Mouse (Mus musculus): ENCODE data around the gene Cnn3. TPM values are rescaled to one million over a fixed set of nuclear protein-coding genes. Genes with fewer than 3 reads are reported as not detected.
A peak's percentile ranks its signal among the peaks of the same experiment; 100 is the strongest.

Cnn3 gene
- polyA plus RNA-seq, 1 experiment from 2014 or later = 944 TPM

DNA sequence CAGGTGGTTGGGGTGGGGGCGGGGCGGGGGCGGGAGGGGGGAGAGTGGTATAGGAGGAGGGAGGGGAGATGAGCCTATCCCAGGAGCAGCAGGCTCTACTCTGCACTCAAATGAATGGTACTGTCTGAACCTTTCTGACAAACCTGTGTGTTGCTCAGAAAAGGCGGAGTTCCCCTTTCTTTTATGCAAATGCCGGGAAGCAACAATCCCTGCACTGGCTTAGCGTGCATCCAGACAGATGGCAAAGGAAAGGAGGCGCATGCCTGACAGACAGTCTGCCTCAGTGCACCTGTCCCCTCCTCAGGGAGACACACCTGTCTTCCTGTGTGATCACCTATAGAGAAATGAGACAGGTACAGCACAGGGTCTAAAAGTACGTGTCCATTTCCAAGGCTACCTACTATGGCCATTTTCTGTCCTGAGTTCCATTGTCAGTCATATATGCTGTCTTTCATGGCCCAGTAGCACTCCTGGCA is 54.7 kb downstream of the Cnn3 start:
- H3K27me3 ChIP-seq = peaks cover 4% of the 10 kb centered on the region; the same call in 1 of the 2 replicates
- H3K27ac ChIP-seq = peak overlapping the region; percentile 39; the same call in 1 of the 2 replicates
- no peak overlapping the region for H3K9ac ChIP-seq
- no peak overlapping the region for H3K4me2 ChIP-seq (replicated peaks)
- 0 out of 2 replicates have a peak, but pooled peaks have one; percentile 16 for ATAC-seq (ENCODE audit: low FRiP score, low read depth)
- H3K4me3 ChIP-seq = no peak overlapping the region
- peaks cover 30% of the 10 kb centered on the region for H3K4me1 ChIP-seq
- no peaks in the 10 kb centered on the region for H3K9me3 ChIP-seq
- H3K36me3 ChIP-seq = no peaks in the 10 kb centered on the region
- 68% methylated on average over 8 of the region's 8 CpGs for WGBS

DNA sequence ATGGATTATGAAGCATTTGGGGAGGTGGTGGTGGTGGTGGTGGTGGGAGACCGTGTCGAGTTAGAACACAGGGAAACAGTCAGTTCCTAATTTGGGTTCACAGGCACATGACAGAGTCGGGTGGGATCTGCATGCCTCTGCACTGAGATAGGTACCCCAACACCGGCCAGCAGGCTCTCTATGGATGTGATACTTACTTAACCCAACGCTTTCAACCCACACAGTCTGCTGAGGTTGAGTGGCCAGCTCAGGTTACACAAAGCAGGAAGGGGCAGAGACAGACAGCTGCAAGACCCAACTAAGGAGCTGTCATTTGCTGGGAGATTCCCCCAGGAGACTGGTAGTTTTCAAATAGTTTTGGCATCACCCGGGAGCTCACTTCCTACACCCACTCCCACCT is 55.3 kb downstream of the Cnn3 start:
- peaks cover 30% of the 10 kb centered on the region for H3K4me1 ChIP-seq
- H3K36me3 ChIP-seq = no peaks in the 10 kb centered on the region
- ATAC-seq (ENCODE audit: low FRiP score, low read depth) = peak; percentile 61; the same call in 1 of the 2 replicates
- 28% methylated on average over 6 of the region's 6 CpGs for WGBS
- H3K9ac ChIP-seq = no peak overlapping the region
- H3K9me3 ChIP-seq = no peaks in the 10 kb centered on the region
- H3K4me2 ChIP-seq (replicated peaks) = no peak overlapping the region
- H3K27ac ChIP-seq = peak overlapping the region; percentile 39; the same call in 1 of the 2 replicates
- no peak overlapping the region for H3K4me3 ChIP-seq
- peaks cover 4% of the 10 kb centered on the region; the same call in 1 of the 2 replicates for H3K27me3 ChIP-seq

DNA sequence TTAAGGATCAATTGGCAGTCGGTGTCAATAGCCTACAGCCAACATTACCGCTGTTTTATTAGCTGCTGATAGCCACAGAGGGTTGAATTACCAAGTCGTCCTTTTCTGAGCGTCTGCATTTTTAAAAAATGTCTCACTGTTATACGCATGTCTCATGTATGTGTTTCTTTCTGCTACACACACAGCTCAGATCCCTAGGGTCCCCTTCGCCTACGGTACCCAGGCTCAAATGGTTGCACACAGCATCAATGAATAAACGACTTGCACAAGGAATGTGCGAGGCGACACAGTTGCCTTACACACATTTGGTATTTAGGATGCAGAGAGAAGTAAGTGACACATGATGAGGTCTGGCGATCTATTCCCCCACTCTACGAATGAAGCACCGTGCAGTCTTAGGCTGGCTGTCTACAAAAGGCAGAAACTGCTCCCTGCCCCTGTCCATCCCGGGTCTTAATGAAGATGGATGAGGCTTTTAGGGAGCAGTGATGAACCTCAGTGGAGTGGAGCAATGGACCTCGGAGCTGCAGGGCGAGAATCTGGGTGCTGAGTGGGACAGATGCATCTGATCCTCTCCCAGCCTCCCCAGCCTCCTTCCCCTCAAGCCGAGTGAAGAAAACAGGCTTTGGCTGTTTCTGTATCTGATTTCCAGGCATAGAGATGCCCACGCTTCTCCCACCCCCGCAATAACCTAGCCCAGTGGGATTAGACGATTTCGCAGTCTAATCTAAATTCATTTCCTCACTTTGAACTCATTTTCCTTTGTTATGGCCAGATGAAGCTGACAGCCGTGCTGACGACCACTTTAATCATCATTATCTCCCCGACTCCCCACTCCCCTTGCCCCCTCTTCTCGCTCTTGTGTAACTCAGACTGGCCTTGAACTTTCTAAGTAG is 57.2 kb downstream of the Cnn3 start:
- Histone ChIP-seq H3K9ac (no peak overlapping the region), H3K4me1 (peaks cover 30% of the 10 kb centered on the region), H3K4me2 (replicated peaks) (0 out of 2 replicates have a peak overlapping the region, but pooled peaks have one; percentile 12), H3K36me3 (no peaks in the 10 kb centered on the region), H3K9me3 (no peaks in the 10 kb centered on the region), H3K27me3 (peaks cover 4% of the 10 kb centered on the region; the same call in 1 of the 2 replicates), H3K27ac (no peak overlapping the region), H3K4me3 (no peak overlapping the region)
- no peak for ATAC-seq (ENCODE audit: low FRiP score, low read depth)
- WGBS = 23% methylated on average over 25 of the region's 25 CpGs

DNA sequence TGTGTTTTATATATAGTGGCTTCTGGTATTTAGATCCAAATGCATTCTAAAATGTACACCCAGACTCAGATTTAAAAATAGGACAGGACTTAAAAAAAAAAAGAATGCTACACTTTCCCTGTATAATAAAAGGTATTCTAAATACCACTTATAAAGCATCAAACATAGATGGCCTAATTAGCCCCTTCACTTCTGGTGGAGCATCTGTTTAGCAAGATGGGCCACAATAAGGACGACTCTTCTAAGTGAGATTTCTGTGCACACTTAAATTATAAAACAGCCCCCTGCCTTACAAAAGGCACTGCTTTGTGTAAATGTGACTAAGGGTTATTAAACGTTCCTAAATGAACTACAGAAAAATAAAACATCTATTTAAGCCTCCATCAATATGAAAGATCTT is 58.9 kb downstream of the Cnn3 start:
- Histone ChIP-seq H3K4me1 (peaks cover 40% of the 10 kb centered on the region), H3K9me3 (no peaks in the 10 kb centered on the region), H3K36me3 (no peaks in the 10 kb centered on the region), H3K4me3 (no peak overlapping the region), H3K27me3 (peaks cover 4% of the 10 kb centered on the region; the same call in 1 of the 2 replicates), H3K27ac (no peak overlapping the region), H3K9ac (no peak overlapping the region), H3K4me2 (replicated peaks) (no peak overlapping the region)
- 64% methylated on average over 2 of the region's 2 CpGs for WGBS
- ATAC-seq (ENCODE audit: low FRiP score, low read depth) = no peak

DNA sequence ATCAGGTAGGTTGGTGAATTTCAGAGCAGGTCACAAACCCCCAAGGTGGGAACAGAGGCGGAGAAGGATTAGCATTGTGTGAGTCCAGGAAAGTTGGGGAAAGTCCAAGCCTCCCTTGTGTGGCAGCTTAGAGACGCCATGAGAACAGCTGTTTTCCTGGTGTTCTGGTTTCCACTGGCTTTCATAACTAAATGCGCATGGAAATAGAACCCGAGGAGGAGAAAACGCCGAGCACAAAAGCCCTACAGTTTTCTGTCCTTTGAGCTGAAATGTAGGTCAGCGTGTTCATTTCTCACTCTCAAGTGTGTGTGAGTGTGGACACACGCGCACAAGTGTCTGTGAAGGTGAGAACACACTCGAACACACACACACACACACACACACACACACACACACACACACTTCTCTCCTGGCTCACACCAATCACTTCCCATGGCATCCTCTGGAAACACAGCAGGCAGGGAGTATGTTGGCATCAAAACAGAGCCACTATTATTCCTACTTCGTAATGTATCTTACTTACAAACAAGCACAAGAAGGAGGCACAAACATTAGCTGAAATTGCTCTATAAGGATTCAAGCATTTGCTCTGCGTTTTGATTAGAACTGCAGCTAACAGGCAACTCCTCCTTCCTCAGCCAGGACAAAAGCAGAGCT is 63.3 kb downstream of the Cnn3 start:
- Histone ChIP-seq H3K27ac (peak overlapping the region; percentile 83), H3K4me2 (replicated peaks) (peak overlapping the region; percentile 23), H3K36me3 (no peaks in the 10 kb centered on the region), H3K4me1 (peaks cover 32% of the 10 kb centered on the region), H3K9ac (no peak overlapping the region), H3K27me3 (peaks cover 3% of the 10 kb centered on the region; the same call in 1 of the 2 replicates), H3K9me3 (no peaks in the 10 kb centered on the region), H3K4me3 (no peak overlapping the region)
- ATAC-seq (ENCODE audit: low FRiP score, low read depth) = peak; percentile 64
- WGBS = 38% methylated on average over 12 of the region's 12 CpGs

DNA sequence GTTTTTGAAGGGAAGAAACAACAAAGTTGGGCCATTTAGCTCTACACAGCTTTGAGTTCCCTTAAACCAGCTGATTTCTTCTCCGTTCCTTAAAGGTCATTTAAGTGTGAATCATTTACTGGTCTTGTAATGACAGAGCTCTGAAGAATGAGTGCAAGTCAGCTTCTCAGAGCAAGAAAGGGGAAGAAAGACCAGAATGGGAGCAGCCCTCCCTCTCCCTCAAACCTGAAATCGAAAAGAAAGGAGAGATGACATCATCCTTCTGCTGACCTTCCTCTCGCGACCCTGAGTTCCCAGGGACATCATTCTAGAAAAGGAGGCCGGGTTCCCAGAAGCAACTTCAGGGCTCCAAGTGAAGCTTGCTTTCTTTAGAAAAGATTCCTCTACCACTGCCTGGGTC is 64.6 kb downstream of the Cnn3 start:
- Histone ChIP-seq H3K27me3 (no peaks in the 10 kb centered on the region), H3K9ac (no peak overlapping the region), H3K9me3 (0 out of 2 replicates have a peak, but pooled peaks cover 3% of the 10 kb centered on the region), H3K4me2 (replicated peaks) (no peak overlapping the region), H3K4me3 (no peak overlapping the region), H3K36me3 (no peaks in the 10 kb centered on the region), H3K4me1 (peaks cover 32% of the 10 kb centered on the region), H3K27ac (no peak overlapping the region)
- no peak for ATAC-seq (ENCODE audit: low FRiP score, low read depth)
- WGBS = 63% methylated on average over 5 of the region's 5 CpGs

DNA sequence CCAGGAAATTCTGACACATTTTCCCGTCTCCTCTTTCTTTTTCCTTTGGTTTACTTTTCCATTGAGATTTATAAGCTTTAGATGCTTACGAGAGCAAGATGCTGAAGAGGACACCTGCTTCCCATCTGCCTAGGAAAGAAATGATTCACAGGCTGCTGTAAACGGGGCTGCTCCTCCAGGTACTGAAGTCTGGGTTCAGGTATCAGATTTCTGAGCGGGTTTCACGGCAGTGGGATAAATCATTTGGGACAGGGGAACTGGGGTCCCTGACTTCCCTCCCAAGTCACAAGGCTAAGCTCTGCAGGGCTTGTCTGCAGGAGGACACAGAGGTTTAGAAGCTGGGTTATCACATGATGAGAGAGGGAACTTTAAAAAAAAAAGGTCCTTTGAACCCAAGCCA is 65.7 kb downstream of the Cnn3 start:
- H3K27ac ChIP-seq = no peak overlapping the region
- 14% methylated on average over 5 of the region's 5 CpGs for WGBS
- no peak overlapping the region for H3K4me3 ChIP-seq
- ATAC-seq (ENCODE audit: low FRiP score, low read depth) = no peak
- H3K4me1 ChIP-seq = peaks cover 32% of the 10 kb centered on the region
- H3K27me3 ChIP-seq = no peaks in the 10 kb centered on the region
- H3K4me2 ChIP-seq (replicated peaks) = no peak overlapping the region
- no peak overlapping the region for H3K9ac ChIP-seq
- H3K36me3 ChIP-seq = no peaks in the 10 kb centered on the region
- H3K9me3 ChIP-seq = 0 out of 2 replicates have a peak, but pooled peaks cover 3% of the 10 kb centered on the region

DNA sequence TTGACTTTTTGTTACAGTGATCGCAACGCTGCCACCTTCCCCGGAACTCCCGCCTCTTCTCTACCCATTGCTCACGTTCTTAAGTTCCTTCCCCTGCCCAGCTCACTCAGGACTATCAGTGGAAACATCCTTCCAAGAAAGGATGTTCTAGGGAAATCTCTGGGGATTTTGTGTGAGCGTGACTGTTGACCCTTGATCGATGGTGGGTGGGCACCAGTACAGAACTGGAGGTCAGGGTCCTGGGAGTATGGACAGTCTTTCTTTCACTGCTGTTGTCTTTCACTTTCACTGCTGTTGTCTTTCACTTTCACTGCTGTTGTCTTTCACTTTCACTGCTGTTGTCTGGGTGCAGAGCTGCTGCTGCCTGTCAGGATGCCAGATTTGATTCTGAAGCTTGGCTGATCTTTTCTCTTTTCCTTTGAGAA is 67.7 kb downstream of the Cnn3 start:
- no peak overlapping the region for H3K9ac ChIP-seq
- 0 out of 2 replicates have a peak, but pooled peaks cover 3% of the 10 kb centered on the region for H3K9me3 ChIP-seq
- H3K27me3 ChIP-seq = no peaks in the 10 kb centered on the region
- ATAC-seq (ENCODE audit: low FRiP score, low read depth) = no peak
- peaks cover 31% of the 10 kb centered on the region for H3K4me1 ChIP-seq
- H3K27ac ChIP-seq = no peak overlapping the region
- no peak overlapping the region for H3K4me2 ChIP-seq (replicated peaks)
- 81% methylated on average over 7 of the region's 7 CpGs for WGBS
- no peak overlapping the region for H3K4me3 ChIP-seq
- H3K36me3 ChIP-seq = no peaks in the 10 kb centered on the region

DNA sequence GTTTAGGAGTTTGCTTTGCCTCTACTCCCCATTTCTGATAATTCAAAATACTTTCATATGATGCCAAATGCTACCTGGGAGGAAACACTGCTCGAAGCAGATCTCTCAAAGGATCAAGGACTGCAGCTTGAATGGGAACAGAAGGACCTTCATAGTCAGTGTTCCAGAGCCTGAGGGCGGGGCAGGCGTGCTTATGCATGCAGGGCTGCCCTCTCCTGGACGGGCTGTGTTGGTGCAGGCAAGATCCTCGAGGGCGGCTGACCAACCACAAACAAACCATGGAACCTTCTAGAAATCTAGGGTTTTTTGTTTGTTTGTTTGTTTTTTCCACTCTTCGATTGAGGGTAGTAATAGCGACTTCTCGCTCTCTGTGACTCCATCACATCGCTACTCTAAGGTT is 73.9 kb downstream of the Cnn3 start:
- Histone ChIP-seq H3K4me3 (no peak overlapping the region), H3K9me3 (no peaks in the 10 kb centered on the region), H3K4me1 (no peaks in the 10 kb centered on the region), H3K4me2 (replicated peaks) (no peak overlapping the region), H3K27ac (no peak overlapping the region), H3K27me3 (no peaks in the 10 kb centered on the region), H3K9ac (no peak overlapping the region), H3K36me3 (no peaks in the 10 kb centered on the region)
- peak; percentile 19; the same call in 1 of the 2 replicates for ATAC-seq (ENCODE audit: low FRiP score, low read depth)
- WGBS = 55% methylated on average over 10 of the region's 10 CpGs

DNA sequence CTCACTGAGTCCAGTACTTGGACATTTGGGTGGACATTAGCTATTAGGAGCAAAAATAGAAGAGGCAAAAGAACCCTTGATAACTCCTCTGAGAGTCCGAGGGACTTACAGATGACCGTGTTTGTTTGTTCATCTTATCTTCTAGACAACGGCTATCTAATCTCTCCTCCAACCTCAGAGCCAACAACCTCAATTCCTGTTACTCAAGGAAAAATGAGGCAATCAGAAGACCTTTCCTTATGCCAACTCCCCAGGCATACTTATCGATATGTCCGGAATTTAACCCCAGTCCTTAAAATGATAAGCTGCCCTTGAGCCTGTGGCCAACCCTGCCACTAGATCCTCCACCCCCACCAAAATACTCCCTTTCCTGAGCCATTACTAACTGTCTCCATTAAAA is 74.4 kb downstream of the Cnn3 start:
- H3K9me3 ChIP-seq = no peaks in the 10 kb centered on the region
- no peaks in the 10 kb centered on the region for H3K36me3 ChIP-seq
- no peak overlapping the region for H3K9ac ChIP-seq
- no peaks in the 10 kb centered on the region for H3K4me1 ChIP-seq
- 95% methylated on average over 5 of the region's 5 CpGs for WGBS
- H3K4me3 ChIP-seq = no peak overlapping the region
- no peak overlapping the region for H3K4me2 ChIP-seq (replicated peaks)
- H3K27ac ChIP-seq = no peak overlapping the region
- H3K27me3 ChIP-seq = no peaks in the 10 kb centered on the region
- ATAC-seq (ENCODE audit: low FRiP score, low read depth) = no peak

DNA sequence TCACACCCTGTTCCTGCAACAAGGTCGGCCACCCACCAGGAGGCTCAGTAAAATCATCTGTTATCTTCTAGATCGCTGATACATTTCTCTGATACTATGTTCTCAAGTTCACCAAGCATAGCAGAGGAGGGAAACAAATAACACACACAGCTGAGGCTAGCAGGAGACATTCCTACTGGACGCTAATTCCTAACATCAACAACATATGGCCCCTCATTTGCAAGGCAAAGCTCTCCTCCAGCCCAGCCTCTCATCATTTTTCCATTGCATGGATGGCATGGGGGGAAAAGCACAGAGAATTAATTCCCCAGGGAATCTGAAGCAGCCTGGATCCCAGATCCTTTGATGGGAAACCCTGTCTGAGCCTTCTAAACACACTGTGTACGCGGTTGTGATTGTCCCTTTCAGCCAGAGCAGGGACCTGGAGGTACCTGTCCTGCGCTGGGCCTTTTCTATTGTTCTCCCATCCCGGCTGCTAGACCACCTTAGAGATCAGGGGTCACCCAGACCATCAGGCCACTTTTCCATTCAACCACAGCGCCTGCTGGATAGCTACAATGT is 78.7 kb downstream of the Cnn3 start:
- Histone ChIP-seq H3K4me1 (no peaks in the 10 kb centered on the region), H3K9ac (no peak overlapping the region), H3K4me2 (replicated peaks) (no peak overlapping the region), H3K27me3 (no peaks in the 10 kb centered on the region), H3K27ac (no peak overlapping the region), H3K36me3 (no peaks in the 10 kb centered on the region), H3K4me3 (no peak overlapping the region), H3K9me3 (no peaks in the 10 kb centered on the region)
- no peak for ATAC-seq (ENCODE audit: low FRiP score, low read depth)
- 67% methylated on average over 8 of the region's 8 CpGs for WGBS

DNA sequence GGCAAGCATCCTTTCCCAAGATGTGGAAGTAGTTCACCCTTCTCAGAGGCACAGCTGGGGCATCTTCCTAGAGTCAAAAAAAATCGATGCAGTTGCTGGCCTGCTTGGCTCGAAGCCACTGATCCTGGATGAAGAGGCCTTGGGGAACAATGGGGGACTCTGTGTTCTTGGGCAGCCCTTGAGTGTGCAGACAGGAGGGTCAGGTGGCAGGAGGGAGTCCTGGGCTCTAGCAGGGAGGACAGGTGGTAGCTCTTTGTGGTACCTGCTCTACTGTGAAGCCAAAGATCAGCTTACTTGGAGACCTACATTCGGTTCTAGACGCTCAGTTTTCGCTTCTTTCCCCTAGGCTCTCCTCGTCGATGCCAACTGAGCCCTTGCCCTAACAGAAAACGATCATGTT is 79.9 kb downstream of the Cnn3 start:
- WGBS = 80% methylated on average over 8 of the region's 8 CpGs
- Histone ChIP-seq H3K4me1 (no peaks in the 10 kb centered on the region), H3K9ac (no peak overlapping the region), H3K36me3 (no peaks in the 10 kb centered on the region), H3K9me3 (no peaks in the 10 kb centered on the region), H3K27me3 (no peaks in the 10 kb centered on the region), H3K27ac (no peak overlapping the region), H3K4me3 (no peak overlapping the region), H3K4me2 (replicated peaks) (no peak overlapping the region)
- ATAC-seq (ENCODE audit: low FRiP score, low read depth) = no peak

All from limb, embryonic 13.5 days (tissue).